Mouse (Mus musculus) forebrain, postnatal 0 days (tissue): ENCODE measurements around the gene Vti1a. TPM values are rescaled to one million over a fixed set of nuclear protein-coding genes. Genes with fewer than 3 reads are reported as not detected.

Experiments used
- ATAC-seq: fragments of 200-750 bp; cut with Nextera tagmentation; 2 replicates; pipeline ENCODE4 v1.8.0; 2017; ENCODE audit warnings: mild to moderate bottlenecking, moderate library complexity
- DNase-seq: peaks from one replicate; pipeline ENCODE4 v3.0.0-alpha.2; 2015
- H3K27ac ChIP-seq: fragments of 300-500 bp; sonication (generic); 2 replicates; pipeline ENCODE4 v1.5.1; 2014; ENCODE audit warnings: low read depth, mild to moderate bottlenecking, antibody characterized with exemption, low read length, moderate library complexity, mixed read lengths
- H3K27me3 ChIP-seq: fragments of 300-500 bp; sonication (generic); 2 replicates; pipeline ENCODE4 v1.6.1; 2014; ENCODE audit warnings: mild to moderate bottlenecking, low read length, mixed read lengths; ENCODE audit not compliant: insufficient read depth
- H3K36me3 ChIP-seq: fragments of 300-500 bp; sonication (generic); 2 replicates; pipeline ENCODE4 v1.6.1; 2014; ENCODE audit warnings: mild to moderate bottlenecking, moderate library complexity; ENCODE audit not compliant: insufficient read depth
- H3K4me1 ChIP-seq: fragments of 300-500 bp; sonication (generic); 2 replicates; pipeline ENCODE4 v1.6.1; 2014; ENCODE audit warnings: antibody characterized with exemption; ENCODE audit not compliant: insufficient read depth
- H3K4me2 ChIP-seq: fragments of 300-500 bp; sonication (generic); 2 replicates; pipeline ENCODE4 v1.6.1; 2014; ENCODE audit warnings: low read depth, mild to moderate bottlenecking, moderate library complexity
- H3K4me3 ChIP-seq: fragments of 300-500 bp; sonication (generic); 2 replicates; pipeline ENCODE4 v1.5.1; 2014; ENCODE audit warnings: low read depth, low read length, mixed read lengths
- H3K9ac ChIP-seq: fragments of 300-500 bp; sonication (generic); 2 replicates; pipeline ENCODE4 v1.6.1; 2014; ENCODE audit warnings: mild to moderate bottlenecking
- H3K9me3 ChIP-seq: fragments of 300-500 bp; sonication (generic); 2 replicates; pipeline ENCODE4 v1.6.1; 2016; ENCODE audit warnings: low read length
- CTCF ChIP-seq: sonication (generic); IDR thresholded peaks from 2 replicates; pipeline ENCODE4 v1.5.1; 2016; ENCODE audit warnings: antibody characterized with exemption, control low read depth, low read depth
- WGBS: fragments of 180-500 bp; shearing (Covaris S2); extraction: QIAGEN DNeasy Blood & Tissue Kit; methylation state at CpG from one replicate; pipeline ENCODE4 v1.1.7; 2014; 5-methylcytosine and 5-hydroxymethylcytosine counted together
- polyA plus RNA-seq: library from polyadenylated mRNA; unstranded; fragments of >200 nt; fragmentation: Nextera tagmentation; extraction: Ambion mirVana; gene quantifications from 2 replicates; pipeline ENCODE4 v1.2.1, GENCODE M21; 2015
- total RNA-seq: library from RNA; depleted of rRNA; stranded (reverse); fragments of >200 nt; gene quantifications from 2 replicates; pipeline ENCODE4 v1.2.3, GENCODE M21; 2014

The Vti1a gene
- total and polyA plus RNA-seq, 2 experiments from 2014 or later = 27.5 to 43.7 TPM

DNA sequence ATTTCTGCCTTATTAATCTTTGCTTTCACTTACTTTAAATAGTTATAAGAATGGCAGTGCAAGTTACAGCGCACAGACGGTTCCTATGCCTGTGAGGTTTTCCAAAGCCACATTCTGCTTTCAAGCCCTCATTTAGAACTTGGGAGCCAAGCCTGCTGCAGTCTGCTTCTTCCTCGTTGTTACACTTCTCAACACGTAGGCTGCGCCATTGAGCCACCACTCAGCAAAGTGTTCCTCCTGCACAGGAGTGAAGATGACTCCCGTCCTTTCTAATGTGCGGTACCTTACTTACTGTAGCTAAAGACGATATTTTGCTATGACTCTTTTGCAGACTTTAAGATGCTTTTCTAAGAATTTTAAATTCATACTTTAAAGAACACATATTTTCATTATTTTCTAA lies 98.0 kb downstream of the Vti1a start:
- Histone ChIP-seq H3K4me3 (no peak overlapping the region), H3K4me1 (no peaks in the 10 kb centered on the region), H3K9ac (no peak overlapping the region), H3K36me3 (no peaks in the 10 kb centered on the region), H3K9me3 (no peaks in the 10 kb centered on the region), H3K27ac (no peak overlapping the region), H3K27me3 (no peaks in the 10 kb centered on the region; the same call in 1 of the 2 replicates), H3K4me2 (no peak overlapping the region)
- DNase-seq = peak; percentile 84
- peak; percentile 79 for ATAC-seq
- 25% methylated on average over 8 of the region's 8 CpGs for WGBS
- TF ChIP-seq CTCF = peak; percentile 86

DNA sequence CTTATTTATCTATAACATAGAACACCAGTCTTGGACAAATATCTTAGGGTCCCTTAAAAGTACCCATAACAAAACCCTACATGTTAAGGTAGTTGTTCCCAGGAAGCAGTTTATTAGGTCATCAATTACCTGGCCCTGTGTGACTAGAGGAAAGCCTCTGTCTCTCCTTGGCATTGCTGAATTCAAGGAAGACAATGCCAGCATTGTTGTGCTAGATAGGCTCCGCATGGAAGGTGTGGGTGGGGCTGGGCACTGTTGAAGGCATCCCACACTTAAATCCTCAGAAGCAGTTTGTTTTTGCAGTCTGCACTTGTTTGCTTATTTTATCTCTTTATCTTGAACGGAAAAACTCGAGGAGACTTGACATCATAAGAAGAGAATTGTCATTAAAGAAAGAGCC lies 102.7 kb downstream of the Vti1a start:
- Histone ChIP-seq H3K4me2 (no peak overlapping the region), H3K4me3 (no peak overlapping the region), H3K9ac (no peak overlapping the region), H3K4me1 (peaks cover 8% of the 10 kb centered on the region), H3K36me3 (no peaks in the 10 kb centered on the region), H3K27ac (no peak overlapping the region), H3K27me3 (no peaks in the 10 kb centered on the region), H3K9me3 (no peaks in the 10 kb centered on the region)
- DNase-seq (no peak), ATAC-seq (no peak)
- no peak for TF ChIP-seq CTCF
- 55% methylated on average over 3 of the region's 3 CpGs for WGBS

DNA sequence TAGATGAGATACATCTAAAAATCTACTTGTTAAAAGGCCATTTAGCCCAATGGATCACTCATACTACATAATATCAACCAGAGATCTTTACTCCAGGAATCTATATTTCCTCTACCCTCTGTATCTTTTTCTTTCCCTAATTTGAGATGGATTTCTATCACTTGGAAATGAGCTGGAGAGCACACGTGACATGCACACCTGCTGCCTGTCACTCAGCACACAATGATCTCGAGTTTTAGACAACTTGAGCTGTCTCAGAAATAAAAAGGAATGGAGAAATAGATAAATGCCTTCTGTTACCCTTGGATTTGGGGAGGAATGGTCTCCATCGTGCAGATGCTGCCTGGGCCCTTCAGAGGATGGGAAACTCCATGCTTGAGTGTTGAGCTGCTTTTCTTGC lies 103.9 kb downstream of the Vti1a start:
- H3K9ac ChIP-seq = no peak overlapping the region
- DNase-seq (no peak), ATAC-seq (no peak)
- H3K4me1 ChIP-seq = peaks cover 10% of the 10 kb centered on the region
- H3K9me3 ChIP-seq = no peaks in the 10 kb centered on the region
- WGBS = 41% methylated on average over 3 of the region's 3 CpGs
- TF ChIP-seq CTCF = no peak
- no peak overlapping the region for H3K4me3 ChIP-seq
- H3K4me2 ChIP-seq = no peak overlapping the region
- H3K27me3 ChIP-seq = no peaks in the 10 kb centered on the region
- no peaks in the 10 kb centered on the region for H3K36me3 ChIP-seq
- no peak overlapping the region for H3K27ac ChIP-seq

GRCm38 (mm10) chr19:55421816-55422215 lies 105.7 kb downstream of the Vti1a start:
- Histone ChIP-seq H3K4me3 (no peak overlapping the region), H3K36me3 (no peaks in the 10 kb centered on the region), H3K4me1 (peaks cover 10% of the 10 kb centered on the region), H3K9me3 (no peaks in the 10 kb centered on the region), H3K27me3 (no peaks in the 10 kb centered on the region), H3K27ac (no peak overlapping the region), H3K9ac (no peak overlapping the region), H3K4me2 (no peak overlapping the region)
- DNase-seq = no peak
- ATAC-seq = no peak
- 58% methylated on average over 5 of the region's 5 CpGs for WGBS
- TF ChIP-seq CTCF = no peak

DNA sequence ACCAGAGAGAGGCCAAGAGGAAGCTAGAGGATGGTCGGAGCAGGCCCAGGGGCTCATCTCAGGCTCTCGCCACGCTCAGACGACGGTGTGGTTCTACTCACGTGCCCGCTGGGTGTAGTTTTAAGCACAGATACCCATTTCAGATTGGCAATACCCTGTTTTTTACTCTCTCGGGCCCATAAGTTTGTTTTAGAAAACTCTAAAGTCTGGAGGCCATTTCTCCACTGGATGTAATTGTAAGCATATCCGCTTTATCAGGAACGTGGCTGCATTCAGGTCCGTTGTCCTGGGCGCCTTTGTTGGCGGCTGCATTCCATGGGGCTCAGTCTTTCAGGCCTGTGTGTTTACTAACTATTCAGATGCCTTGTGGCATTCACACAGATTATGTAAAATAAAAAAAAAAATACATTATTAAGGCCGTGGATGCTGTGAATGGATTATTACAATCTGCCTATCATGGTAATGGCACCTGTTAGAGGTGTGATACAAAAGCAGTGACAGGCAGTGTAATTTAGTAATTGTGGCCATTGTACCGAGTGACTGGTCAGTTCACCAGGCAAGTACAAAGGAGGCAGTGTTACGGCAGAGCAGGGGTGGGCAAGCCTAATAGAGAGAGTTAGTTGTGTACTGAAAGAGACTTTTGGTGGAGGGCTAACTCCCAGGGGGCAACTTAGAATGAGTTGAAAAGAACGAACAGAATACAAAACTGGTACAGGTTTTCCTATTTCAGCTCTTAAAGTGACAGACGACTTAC lies 106.4 kb downstream of the Vti1a start:
- Histone ChIP-seq H3K27ac (no peak overlapping the region), H3K4me1 (peaks cover 10% of the 10 kb centered on the region), H3K4me3 (no peak overlapping the region), H3K9me3 (no peaks in the 10 kb centered on the region), H3K36me3 (no peaks in the 10 kb centered on the region), H3K4me2 (no peak overlapping the region), H3K27me3 (no peaks in the 10 kb centered on the region), H3K9ac (no peak overlapping the region)
- DNase-seq (no peak), ATAC-seq (0 out of 2 replicates have a peak, but pooled peaks have one; percentile 14)
- no peak for TF ChIP-seq CTCF
- WGBS = 27% methylated on average over 18 of the region's 18 CpGs

DNA sequence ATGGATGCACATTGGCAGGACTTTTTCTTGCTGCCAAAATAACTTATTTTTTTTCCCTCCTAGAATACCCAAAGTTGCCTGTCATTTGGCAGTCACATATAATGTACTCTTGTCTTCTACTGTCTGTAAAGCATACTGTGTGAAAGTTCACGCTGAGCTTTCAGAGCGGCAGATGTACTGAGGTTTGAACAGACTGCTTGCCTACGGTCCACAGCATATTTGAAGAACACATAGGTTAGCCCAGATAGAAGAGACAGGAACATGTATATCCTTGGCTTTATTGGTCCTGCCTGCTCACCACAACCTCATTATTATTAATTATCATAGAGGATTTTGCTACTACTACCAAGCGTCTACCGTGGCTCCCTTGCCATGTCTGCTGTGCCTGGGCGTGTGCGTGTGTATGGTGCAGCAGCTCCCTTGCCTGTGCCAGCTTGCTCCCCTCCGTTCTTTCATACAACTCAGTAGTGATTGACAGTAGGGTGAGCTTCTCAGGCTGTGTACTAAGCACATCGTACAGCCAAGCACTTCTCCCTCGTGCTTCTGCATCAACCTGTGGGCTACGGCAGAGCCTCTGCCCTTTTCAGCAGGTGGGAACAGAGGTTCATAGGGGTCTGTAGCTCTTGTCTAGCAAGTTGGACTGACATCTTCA lies 107.1 kb downstream of the Vti1a start:
- Histone ChIP-seq H3K9ac (no peak overlapping the region), H3K4me2 (no peak overlapping the region), H3K27ac (no peak overlapping the region), H3K36me3 (no peaks in the 10 kb centered on the region), H3K4me3 (no peak overlapping the region), H3K9me3 (no peaks in the 10 kb centered on the region), H3K27me3 (no peaks in the 10 kb centered on the region), H3K4me1 (peaks cover 10% of the 10 kb centered on the region)
- WGBS = 32% methylated on average over 11 of the region's 11 CpGs
- DNase-seq (peak; percentile 36), ATAC-seq (0 out of 2 replicates have a peak, but pooled peaks have one; percentile 16)
- TF ChIP-seq CTCF = no peak

GRCm38 (mm10) chr19:55423952-55424351 lies 107.9 kb downstream of the Vti1a start:
- no peak overlapping the region for H3K9ac ChIP-seq
- 18% methylated on average over 8 of the region's 8 CpGs for WGBS

More at GRCm38 (mm10) chr19:55423952-55424351, 107.9 kb downstream of the Vti1a start:
- TF ChIP-seq CTCF = no peak
- peak; percentile 88 for DNase-seq
- no peaks in the 10 kb centered on the region for H3K27me3 ChIP-seq
- no peak overlapping the region for H3K4me3 ChIP-seq
- peaks cover 10% of the 10 kb centered on the region for H3K4me1 ChIP-seq
- no peak overlapping the region for H3K27ac ChIP-seq
- ATAC-seq = peak; percentile 91
- no peaks in the 10 kb centered on the region for H3K9me3 ChIP-seq
- H3K36me3 ChIP-seq = no peaks in the 10 kb centered on the region
- H3K4me2 ChIP-seq = no peak overlapping the region
